Comparison of ENCODE assay signal across 21 mouse cellular contexts in genomic region chr15:17935473-17935872, GRCm38 (mm10).
"Had no signal": no experiment of that assay in that cellular context is flagged by ENCODE, and none has a peak within 500 bp of the region (broad histone marks: within the 10 kb centered on the region; RNA-seq: fewer than 3 reads in every experiment).

No protein-coding gene starts in this region.

- H3K27ac ChIP-seq: kidney, postnatal 0 days; layer of hippocampus, adult 2 months; limb, embryonic 12.5 days; limb, embryonic 15.5 days; liver, embryonic 14.5 days; macrophage; midbrain, embryonic 13.5 days; neural tube, embryonic 13.5 days; stomach, embryonic 15.5 days had no signal

- H3K9ac ChIP-seq: limb, embryonic 12.5 days; limb, embryonic 15.5 days; liver, embryonic 14.5 days; liver, postnatal 0 days; lung, embryonic 14.5 days; midbrain, embryonic 13.5 days; neural tube, embryonic 13.5 days; stomach, embryonic 15.5 days had no signal

- H3K9me3 ChIP-seq: limb, embryonic 12.5 days; limb, embryonic 15.5 days; midbrain, embryonic 13.5 days; neural tube, embryonic 13.5 days; stomach, embryonic 15.5 days had no signal

- ATAC-seq: liver, postnatal 0 days; lung, postnatal 0 days; midbrain, embryonic 13.5 days had no signal

- H3K27me3 ChIP-seq: limb, embryonic 12.5 days; limb, embryonic 15.5 days; midbrain, embryonic 13.5 days; neural tube, embryonic 13.5 days; stomach, embryonic 15.5 days had no signal

- H3K4me3 ChIP-seq: layer of hippocampus, adult 2 months; limb, embryonic 12.5 days; limb, embryonic 15.5 days; midbrain, embryonic 13.5 days; myocyte; neural tube, embryonic 13.5 days; stomach, embryonic 15.5 days had no signal

- H3K4me2 ChIP-seq: limb, embryonic 12.5 days; limb, embryonic 15.5 days; liver, embryonic 11.5 days; lung, embryonic 14.5 days; midbrain, embryonic 13.5 days; neural tube, embryonic 13.5 days; stomach, embryonic 15.5 days had no signal

- H3K4me1 ChIP-seq: limb, embryonic 12.5 days; limb, embryonic 15.5 days; midbrain, embryonic 13.5 days; neural tube, embryonic 13.5 days; stomach, embryonic 15.5 days had no signal

- DNase-seq: kidney, adult 2 months; kidney, postnatal 25 days; layer of hippocampus, adult 9-11 months; liver, postnatal 0 days; lung, embryonic 14.5 days; retina, postnatal 1 day; right cerebral cortex, postnatal 25 days; spleen, adult 18-20 months; thymus, postnatal 25 days had no signal

- H3K36me3 ChIP-seq: limb, embryonic 12.5 days; limb, embryonic 15.5 days; midbrain, embryonic 13.5 days; neural tube, embryonic 13.5 days; stomach, embryonic 15.5 days had no signal
